Mouse (Mus musculus) embryonic facial prominence, embryonic 13.5 days (tissue): ENCODE measurements around the gene Fgf15. TPM values are rescaled to one million over a fixed set of nuclear protein-coding genes. Genes with fewer than 3 reads are reported as not detected.
"Not testable (repeated sequence)": the region's sequence is repeated elsewhere in the genome, so short reads cannot be mapped to it uniquely, and the experiment has no call there.

Source experiments
- ATAC-seq: fragments of 200-750 bp; cut with Nextera tagmentation; 2 replicates; pipeline ENCODE4 v1.8.0; 2017; ENCODE audit warnings: low read depth; ENCODE audit not compliant: insufficient number of reproducible peaks, insufficient read depth, low FRiP score, low TSS enrichment
- H3K27ac ChIP-seq: fragments of 300-500 bp; sonication (generic); 2 replicates; pipeline ENCODE4 v1.5.1; 2015; ENCODE audit warnings: moderate library complexity, mild to moderate bottlenecking, inconsistent platforms
- H3K27me3 ChIP-seq: fragments of 300-500 bp; sonication (generic); 2 replicates; pipeline ENCODE4 v1.6.1; 2015; ENCODE audit warnings: mild to moderate bottlenecking, inconsistent platforms
- H3K36me3 ChIP-seq: fragments of 300-500 bp; sonication (generic); 2 replicates; pipeline ENCODE4 v1.6.1; 2015; ENCODE audit warnings: mild to moderate bottlenecking, inconsistent platforms
- H3K4me1 ChIP-seq: fragments of 300-500 bp; sonication (generic); 2 replicates; pipeline ENCODE4 v1.6.1; 2015; ENCODE audit warnings: inconsistent platforms
- H3K4me2 ChIP-seq: fragments of 300-500 bp; sonication (generic); 2 replicates; pipeline ENCODE4 v1.6.1; 2015; ENCODE audit warnings: moderate library complexity, mild to moderate bottlenecking, inconsistent platforms
- H3K4me3 ChIP-seq: fragments of 300-500 bp; sonication (generic); 2 replicates; pipeline ENCODE4 v1.5.1; 2015; ENCODE audit warnings: mild to moderate bottlenecking, inconsistent platforms
- H3K9ac ChIP-seq: fragments of 300-500 bp; sonication (generic); 2 replicates; pipeline ENCODE4 v1.6.1; 2015; ENCODE audit warnings: mild to moderate bottlenecking, inconsistent platforms
- H3K9me3 ChIP-seq: fragments of 300-500 bp; sonication (generic); 2 replicates; pipeline ENCODE4 v1.6.1; 2016; ENCODE audit warnings: inconsistent platforms
- WGBS: fragments of 180-500 bp; shearing (Covaris S2); methylation state at CpG from one replicate; pipeline ENCODE4 v1.1.7; 2015; ENCODE audit warnings: mixed read lengths; 5-methylcytosine and 5-hydroxymethylcytosine counted together
- polyA plus RNA-seq: library from polyadenylated mRNA; unstranded; fragments of >200 nt; fragmentation: Nextera tagmentation; extraction: Ambion mirVana; gene quantifications from 2 replicates; pipeline ENCODE4 v1.2.1, GENCODE M21; 2015

The Fgf15 gene
- polyA plus RNA-seq, 1 experiment from 2014 or later, result 0.80 TPM

- Histone ChIP-seq H3K9me3 (no peaks in the 10 kb centered on the region), H3K27ac (no peak overlapping the region), H3K4me3 (no peak overlapping the region), H3K27me3 (peaks cover 70% of the 10 kb centered on the region), H3K4me1 (peaks cover 29% of the 10 kb centered on the region), H3K4me2 (no peak overlapping the region), H3K9ac (no peak overlapping the region), H3K36me3 (no peaks in the 10 kb centered on the region)
- WGBS, result 80% methylated on average over 2 of the region's 2 CpGs
- no peak for ATAC-seq
Observed at GRCm38 (mm10) chr7:144891863-144892262, 4.5 kb upstream of the Fgf15 start.

GRCm38 (mm10) chr7:144892322-144892721 is 4.0 kb upstream of the Fgf15 start:
- H3K27ac ChIP-seq, result no peak overlapping the region
- no peak overlapping the region for H3K4me3 ChIP-seq
- no peaks in the 10 kb centered on the region for H3K36me3 ChIP-seq
- ATAC-seq, result no peak
- H3K4me1 ChIP-seq, result peaks cover 34% of the 10 kb centered on the region
- no peaks in the 10 kb centered on the region for H3K9me3 ChIP-seq
- no peak overlapping the region for H3K9ac ChIP-seq
- H3K27me3 ChIP-seq, result peaks cover 70% of the 10 kb centered on the region
- 56% methylated on average over 6 of the region's 6 CpGs for WGBS
- H3K4me2 ChIP-seq, result no peak overlapping the region

- no peak overlapping the region for H3K9ac ChIP-seq
- ATAC-seq, result no peak
- no peak overlapping the region for H3K4me3 ChIP-seq
- H3K36me3 ChIP-seq, result no peaks in the 10 kb centered on the region
- WGBS, result 7% methylated on average over 5 of the region's 5 CpGs
- H3K27ac ChIP-seq, result no peak overlapping the region
- H3K4me1 ChIP-seq, result peaks cover 27% of the 10 kb centered on the region
- no peaks in the 10 kb centered on the region for H3K9me3 ChIP-seq
- H3K4me2 ChIP-seq, result no peak overlapping the region
- H3K27me3 ChIP-seq, result peaks cover 73% of the 10 kb centered on the region
Observed at GRCm38 (mm10) chr7:144894191-144894590, 2.1 kb upstream of the Fgf15 start.

GRCm38 (mm10) chr7:144894706-144895105 is 1.6 kb upstream of the Fgf15 start:
- WGBS, result 4% methylated on average over 4 of the region's 4 CpGs
- Histone ChIP-seq H3K4me2 (no peak overlapping the region), H3K27me3 (peaks cover 73% of the 10 kb centered on the region), H3K9me3 (no peaks in the 10 kb centered on the region), H3K36me3 (no peaks in the 10 kb centered on the region), H3K4me3 (no peak overlapping the region), H3K9ac (no peak overlapping the region), H3K4me1 (peaks cover 27% of the 10 kb centered on the region), H3K27ac (no peak overlapping the region)
- no peak for ATAC-seq

GRCm38 (mm10) chr7:144895305-144896111 is 823 bp upstream of the Fgf15 start:
- WGBS, result 1% methylated on average over 37 of the region's 37 CpGs
- H3K36me3 ChIP-seq, result no peaks in the 10 kb centered on the region
- peak overlapping the region; percentile 89 for H3K4me2 ChIP-seq
- peaks cover 27% of the 10 kb centered on the region for H3K4me1 ChIP-seq
- peaks cover 77% of the 10 kb centered on the region for H3K27me3 ChIP-seq
- peak overlapping the region; percentile 62 for H3K9ac ChIP-seq
- H3K9me3 ChIP-seq, result no peaks in the 10 kb centered on the region
- H3K27ac ChIP-seq, result no peak overlapping the region
- peak overlapping the region; percentile 46 for H3K4me3 ChIP-seq
- peak; percentile 45; the same call in 1 of the 2 replicates for ATAC-seq

GRCm38 (mm10) chr7:144898506-144898905 is 2.2 kb downstream of the Fgf15 start:
- 29% methylated on average over 6 of the region's 6 CpGs for WGBS
- Histone ChIP-seq H3K4me1 (peaks cover 27% of the 10 kb centered on the region), H3K36me3 (no peaks in the 10 kb centered on the region), H3K27ac (no peak overlapping the region), H3K27me3 (peaks cover 71% of the 10 kb centered on the region), H3K9ac (no peak overlapping the region), H3K9me3 (no peaks in the 10 kb centered on the region), H3K4me3 (no peak overlapping the region), H3K4me2 (no peak overlapping the region)
- ATAC-seq, result no peak

GRCm38 (mm10) chr7:144905514-144905913 is 9.2 kb downstream of the Fgf15 start:
- ATAC-seq, H3K4me2 ChIP-seq, H3K4me1 ChIP-seq, H3K36me3 ChIP-seq, H3K9ac ChIP-seq, H3K4me3 ChIP-seq, H3K27ac ChIP-seq, H3K9me3 ChIP-seq: not testable (repeated sequence)
- 95% methylated on average over 3 of the region's 3 CpGs for WGBS
- H3K27me3 ChIP-seq, result peaks cover 25% of the 10 kb centered on the region

GRCm38 (mm10) chr7:144906708-144907397 is 10.5 kb downstream of the Fgf15 start:
- peaks cover 7% of the 10 kb centered on the region; the same call in 1 of the 2 replicates for H3K4me1 ChIP-seq
- H3K36me3 ChIP-seq, result no peaks in the 10 kb centered on the region
- no peak for ATAC-seq
- H3K9me3 ChIP-seq, result no peaks in the 10 kb centered on the region
- peaks cover 24% of the 10 kb centered on the region for H3K27me3 ChIP-seq
- peak overlapping the region; percentile 52; the same call in 1 of the 2 replicates for H3K9ac ChIP-seq
- H3K4me3 ChIP-seq, result no peak overlapping the region
- H3K4me2 ChIP-seq, result peak overlapping the region; percentile 52
- 10% methylated on average over 28 of the region's 28 CpGs for WGBS
- no peak overlapping the region for H3K27ac ChIP-seq

- WGBS, result 16% methylated on average over 8 of the region's 8 CpGs
- H3K27ac ChIP-seq, result no peak overlapping the region
- ATAC-seq, result no peak
- no peak overlapping the region for H3K4me2 ChIP-seq
- H3K9me3 ChIP-seq, result no peaks in the 10 kb centered on the region
- peaks cover 7% of the 10 kb centered on the region; the same call in 1 of the 2 replicates for H3K4me1 ChIP-seq
- H3K9ac ChIP-seq, result no peak overlapping the region
- H3K36me3 ChIP-seq, result no peaks in the 10 kb centered on the region
- no peak overlapping the region for H3K4me3 ChIP-seq
- peaks cover 20% of the 10 kb centered on the region for H3K27me3 ChIP-seq
Observed at GRCm38 (mm10) chr7:144907793-144908192, 11.5 kb downstream of the Fgf15 start.

GRCm38 (mm10) chr7:144908705-144909104 is 12.4 kb downstream of the Fgf15 start:
- Histone ChIP-seq H3K4me3 (no peak overlapping the region), H3K9me3 (no peaks in the 10 kb centered on the region), H3K4me1 (peaks cover 7% of the 10 kb centered on the region; the same call in 1 of the 2 replicates), H3K4me2 (0 out of 2 replicates have a peak overlapping the region, but pooled peaks have one; percentile 2), H3K9ac (no peak overlapping the region), H3K36me3 (no peaks in the 10 kb centered on the region), H3K27me3 (peaks cover 20% of the 10 kb centered on the region), H3K27ac (no peak overlapping the region)
- 24% methylated on average over 7 of the region's 7 CpGs for WGBS
- ATAC-seq, result no peak

GRCm38 (mm10) chr7:144911121-144911520 is 14.8 kb downstream of the Fgf15 start:
- ATAC-seq, result no peak
- Histone ChIP-seq H3K27me3 (peaks cover 20% of the 10 kb centered on the region), H3K27ac (no peak overlapping the region), H3K36me3 (no peaks in the 10 kb centered on the region), H3K9ac (no peak overlapping the region), H3K9me3 (no peaks in the 10 kb centered on the region), H3K4me2 (no peak overlapping the region), H3K4me3 (no peak overlapping the region), H3K4me1 (peaks cover 15% of the 10 kb centered on the region)
- WGBS, result 62% methylated on average over 1 of the region's 1 CpGs

- Histone ChIP-seq H3K4me3 (no peak overlapping the region), H3K27me3 (peaks cover 12% of the 10 kb centered on the region), H3K36me3 (peaks cover 8% of the 10 kb centered on the region), H3K9me3 (no peaks in the 10 kb centered on the region), H3K4me1 (peaks cover 12% of the 10 kb centered on the region), H3K27ac (no peak overlapping the region), H3K9ac (no peak overlapping the region), H3K4me2 (no peak overlapping the region)
- 82% methylated on average over 4 of the region's 4 CpGs for WGBS
- ATAC-seq, result no peak
Observed at GRCm38 (mm10) chr7:144912897-144913296, 16.6 kb downstream of the Fgf15 start.
